Mouse (Mus musculus): ENCODE measurements around the gene Nrf1.

DNA sequence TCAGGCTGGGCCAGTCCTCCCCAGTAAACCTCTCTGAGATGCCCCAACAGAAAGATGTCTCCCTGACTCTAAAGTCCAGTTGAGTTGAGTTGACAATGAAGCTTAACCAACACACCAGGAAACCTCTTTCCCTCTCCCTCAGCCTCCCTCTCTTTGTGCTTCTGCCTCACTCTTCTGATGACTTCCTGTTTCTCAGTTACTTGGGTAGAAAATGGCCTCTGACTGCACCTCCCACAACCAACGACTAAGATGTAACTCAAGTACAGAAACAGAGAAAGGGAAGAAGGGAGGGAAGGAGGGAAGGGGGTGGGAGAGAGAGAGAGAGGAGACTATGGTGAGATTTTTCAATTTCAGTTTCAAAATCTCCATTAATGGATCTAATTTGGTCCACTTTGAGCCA is 6.3 kb upstream of the Nrf1 start:
- TF ChIP-seq POLR2A (IDR thresholded peaks at IDR 0.05; ENCODE audit: low read depth, low read length) (no peak), CTCF (IDR thresholded peaks at IDR 0.05; ENCODE audit: borderline replicate concordance, insufficient read depth, low read length) (no peak)

All from embryonic fibroblast, embryonic 13.5 days (primary cell).